Mouse (Mus musculus) embryonic facial prominence, embryonic 12.5 days (tissue): Measurements from ENCODE around the gene Apba3. TPM values are rescaled to one million over a fixed set of nuclear protein-coding genes. Genes with fewer than 3 reads are reported as not detected.

ENCODE experiments used
- ATAC-seq: fragments of 200-750 bp; cut with Nextera tagmentation; 2 replicates; pipeline ENCODE4 v1.8.0; 2017; ENCODE audit not compliant: insufficient number of reproducible peaks, insufficient read depth, low FRiP score, low TSS enrichment
- H3K27ac ChIP-seq: fragments of 300-500 bp; sonication (generic); 2 replicates; pipeline ENCODE4 v1.5.1; 2016; ENCODE audit warnings: mild to moderate bottlenecking
- H3K27me3 ChIP-seq: fragments of 300-500 bp; sonication (generic); 2 replicates; pipeline ENCODE4 v1.6.1; 2016; ENCODE audit warnings: mild to moderate bottlenecking, moderate library complexity
- H3K36me3 ChIP-seq: fragments of 300-500 bp; sonication (generic); 2 replicates; pipeline ENCODE4 v1.6.1; 2016; ENCODE audit warnings: mild to moderate bottlenecking
- H3K4me1 ChIP-seq: fragments of 300-500 bp; sonication (generic); 2 replicates; pipeline ENCODE4 v1.6.1; 2016
- H3K4me2 ChIP-seq: fragments of 300-500 bp; sonication (generic); replicated peaks from 2 replicates; pipeline ENCODE4 v1.6.1; 2016; ENCODE audit warnings: mild to moderate bottlenecking, moderate library complexity
- H3K4me3 ChIP-seq: fragments of 300-500 bp; sonication (generic); 2 replicates; pipeline ENCODE4 v1.5.1; 2016; ENCODE audit warnings: mild to moderate bottlenecking
- H3K9ac ChIP-seq: fragments of 300-500 bp; sonication (generic); 2 replicates; pipeline ENCODE4 v1.6.1; 2016; ENCODE audit warnings: mild to moderate bottlenecking, moderate library complexity
- H3K9me3 ChIP-seq: fragments of 300-500 bp; sonication (generic); 2 replicates; pipeline ENCODE4 v1.6.1; 2016; ENCODE audit warnings: mild to moderate bottlenecking, moderate library complexity
- WGBS: fragments of 180-500 bp; shearing (Covaris S2); methylation state at CpG from one replicate; pipeline ENCODE4 v1.1.7; 2016; 5-methylcytosine and 5-hydroxymethylcytosine counted together
- polyA plus RNA-seq: library from polyadenylated mRNA; unstranded; fragments of >200 nt; fragmentation: Nextera tagmentation; extraction: Ambion mirVana; gene quantifications from 2 replicates; pipeline ENCODE4 v1.2.1, GENCODE M21; 2016

Gene Apba3
- polyA plus RNA-seq, 1 experiment from 2014 or later = 53.9 TPM

GRCm38 (mm10) chr10:81234206-81234605, 32.6 kb upstream of the Apba3 start:
- ATAC-seq = no peak
- H3K4me1 ChIP-seq = peaks cover 12% of the 10 kb centered on the region
- no peak overlapping the region for H3K4me3 ChIP-seq
- no peak overlapping the region for H3K4me2 ChIP-seq
- 82% methylated on average over 6 of the region's 6 CpGs for WGBS
- H3K9me3 ChIP-seq = no peaks in the 10 kb centered on the region
- no peak overlapping the region for H3K27ac ChIP-seq
- H3K27me3 ChIP-seq = peaks cover 42% of the 10 kb centered on the region
- no peaks in the 10 kb centered on the region for H3K36me3 ChIP-seq
- H3K9ac ChIP-seq = no peak overlapping the region

- Histone ChIP-seq H3K27ac (no peak overlapping the region), H3K4me1 (peaks cover 17% of the 10 kb centered on the region), H3K9me3 (no peaks in the 10 kb centered on the region), H3K27me3 (peaks cover 41% of the 10 kb centered on the region), H3K4me2 (no peak overlapping the region), H3K36me3 (no peaks in the 10 kb centered on the region), H3K4me3 (no peak overlapping the region), H3K9ac (no peak overlapping the region)
- WGBS = 81% methylated on average over 12 of the region's 12 CpGs
- no peak for ATAC-seq
These were observed 30.1 kb upstream of the Apba3 start for GRCm38 (mm10) chr10:81236471-81237268.

GRCm38 (mm10) chr10:81238618-81239017, 28.1 kb upstream of the Apba3 start:
- Histone ChIP-seq H3K27me3 (peaks cover 44% of the 10 kb centered on the region), H3K36me3 (no peaks in the 10 kb centered on the region), H3K4me1 (peaks cover 16% of the 10 kb centered on the region), H3K27ac (no peak overlapping the region), H3K9me3 (no peaks in the 10 kb centered on the region), H3K4me2 (no peak overlapping the region), H3K9ac (no peak overlapping the region), H3K4me3 (no peak overlapping the region)
- ATAC-seq = no peak
- 74% methylated on average over 2 of the region's 2 CpGs for WGBS

GRCm38 (mm10) chr10:81240876-81241275, 25.9 kb upstream of the Apba3 start:
- Histone ChIP-seq H3K4me3 (no peak overlapping the region), H3K27me3 (peaks cover 49% of the 10 kb centered on the region), H3K4me1 (peaks cover 12% of the 10 kb centered on the region), H3K36me3 (no peaks in the 10 kb centered on the region), H3K9ac (no peak overlapping the region), H3K27ac (no peak overlapping the region), H3K9me3 (no peaks in the 10 kb centered on the region), H3K4me2 (no peak overlapping the region)
- ATAC-seq = no peak
- WGBS = 27% methylated on average over 13 of the region's 13 CpGs

- peaks cover 49% of the 10 kb centered on the region for H3K27me3 ChIP-seq
- no peaks in the 10 kb centered on the region for H3K36me3 ChIP-seq
- WGBS = 91% methylated on average over 16 of the region's 16 CpGs
- H3K4me1 ChIP-seq = peaks cover 12% of the 10 kb centered on the region
- H3K9me3 ChIP-seq = no peaks in the 10 kb centered on the region
- no peak overlapping the region for H3K4me3 ChIP-seq
- ATAC-seq = no peak
- H3K4me2 ChIP-seq = no peak overlapping the region
- H3K9ac ChIP-seq = no peak overlapping the region
- H3K27ac ChIP-seq = no peak overlapping the region
These were observed 24.7 kb upstream of the Apba3 start for GRCm38 (mm10) chr10:81242021-81242420.

GRCm38 (mm10) chr10:81244146-81244545, 22.6 kb upstream of the Apba3 start:
- 78% methylated on average over 4 of the region's 4 CpGs for WGBS
- Histone ChIP-seq H3K9me3 (no peaks in the 10 kb centered on the region), H3K4me2 (no peak overlapping the region), H3K27me3 (peaks cover 37% of the 10 kb centered on the region), H3K4me1 (peaks cover 12% of the 10 kb centered on the region), H3K9ac (no peak overlapping the region), H3K4me3 (no peak overlapping the region), H3K36me3 (0 out of 2 replicates have a peak, but pooled peaks cover 6% of the 10 kb centered on the region), H3K27ac (no peak overlapping the region)
- no peak for ATAC-seq

- Histone ChIP-seq H3K4me1 (peaks cover 7% of the 10 kb centered on the region), H3K36me3 (0 out of 2 replicates have a peak, but pooled peaks cover 6% of the 10 kb centered on the region), H3K27ac (no peak overlapping the region), H3K4me3 (no peak overlapping the region), H3K27me3 (peaks cover 35% of the 10 kb centered on the region), H3K4me2 (no peak overlapping the region), H3K9me3 (no peaks in the 10 kb centered on the region), H3K9ac (no peak overlapping the region)
- ATAC-seq = peak; percentile 24; the same call in 1 of the 2 replicates
- 8% methylated on average over 17 of the region's 17 CpGs for WGBS
These were observed 22.2 kb upstream of the Apba3 start for GRCm38 (mm10) chr10:81244595-81244994.

GRCm38 (mm10) chr10:81245166-81245565, 21.6 kb upstream of the Apba3 start:
- H3K9me3 ChIP-seq = no peaks in the 10 kb centered on the region
- H3K27ac ChIP-seq = no peak overlapping the region
- no peak overlapping the region for H3K4me3 ChIP-seq
- 0 out of 2 replicates have a peak, but pooled peaks cover 6% of the 10 kb centered on the region for H3K36me3 ChIP-seq
- no peak overlapping the region for H3K4me2 ChIP-seq
- no peak for ATAC-seq
- 86% methylated on average over 6 of the region's 6 CpGs for WGBS
- peaks cover 2% of the 10 kb centered on the region; the same call in 1 of the 2 replicates for H3K4me1 ChIP-seq
- H3K27me3 ChIP-seq = peaks cover 35% of the 10 kb centered on the region
- no peak overlapping the region for H3K9ac ChIP-seq

GRCm38 (mm10) chr10:81247804-81248203, 19.0 kb upstream of the Apba3 start:
- peaks cover 43% of the 10 kb centered on the region for H3K27me3 ChIP-seq
- no peak for ATAC-seq

GRCm38 (mm10) chr10:81249442-81249841, 17.3 kb upstream of the Apba3 start:
- H3K4me1 ChIP-seq = peaks cover 10% of the 10 kb centered on the region
- no peak overlapping the region for H3K27ac ChIP-seq
- no peaks in the 10 kb centered on the region for H3K9me3 ChIP-seq
- no peak overlapping the region for H3K4me2 ChIP-seq
- H3K9ac ChIP-seq = no peak overlapping the region
- WGBS = 83% methylated on average over 8 of the region's 8 CpGs
- peaks cover 51% of the 10 kb centered on the region for H3K27me3 ChIP-seq
- H3K36me3 ChIP-seq = 0 out of 2 replicates have a peak, but pooled peaks cover 6% of the 10 kb centered on the region
- no peak for ATAC-seq
- H3K4me3 ChIP-seq = no peak overlapping the region

More at GRCm38 (mm10) chr10:81247804-81248203, 19.0 kb upstream of the Apba3 start:
- Histone ChIP-seq H3K36me3 (0 out of 2 replicates have a peak, but pooled peaks cover 6% of the 10 kb centered on the region), H3K9me3 (no peaks in the 10 kb centered on the region), H3K27ac (no peak overlapping the region), H3K9ac (no peak overlapping the region), H3K4me1 (peaks cover 6% of the 10 kb centered on the region), H3K4me3 (no peak overlapping the region), H3K4me2 (no peak overlapping the region)
- 91% methylated on average over 2 of the region's 2 CpGs for WGBS

GRCm38 (mm10) chr10:81252424-81253419, 14.0 kb upstream of the Apba3 start, which contains the start of gene Matk:
Gene Matk, plus strand, starts transcription at chr10:81252935.
- Histone ChIP-seq H3K9me3 (no peaks in the 10 kb centered on the region), H3K36me3 (no peaks in the 10 kb centered on the region), H3K4me3 (peak within 1 kb of the TSS; percentile 20; the same call in 1 of the 2 replicates), H3K4me1 (peaks cover 17% of the 10 kb centered on the region), H3K4me2 (peak within 1 kb of the TSS; percentile 46), H3K27me3 (peaks cover 73% of the 10 kb centered on the region), H3K9ac (peak within 1 kb of the TSS; percentile 31; the same call in 1 of the 2 replicates), H3K27ac (no peak within 1 kb of the TSS)
- WGBS = 9% methylated on average over 44 of the region's 44 CpGs
- no peak for ATAC-seq
